Mouse (Mus musculus) left cerebral cortex, postnatal 4 days (tissue): Measurements from ENCODE around the gene Selenom. TPM values are rescaled to one million over a fixed set of nuclear protein-coding genes. Genes with fewer than 3 reads are reported as not detected.

ENCODE experiments used
- DNase-seq: peaks from one replicate; pipeline ENCODE4 v3.0.0-alpha.2; 2022
- intact Hi-C: fragments of 180-260 bp; cut with DNase I; formaldehyde crosslinking; loops from one replicate; pipeline ENCODE4 v1.15.1; 2025
- total RNA-seq, 2 experiments: library from RNA; stranded (reverse); gene quantifications; 2 replicates each; pipeline ENCODE4 v1.2.3; 2021

Gene Selenom
- total RNA-seq, 2 experiments from 2014 or later: 163 to 165 TPM

DNA sequence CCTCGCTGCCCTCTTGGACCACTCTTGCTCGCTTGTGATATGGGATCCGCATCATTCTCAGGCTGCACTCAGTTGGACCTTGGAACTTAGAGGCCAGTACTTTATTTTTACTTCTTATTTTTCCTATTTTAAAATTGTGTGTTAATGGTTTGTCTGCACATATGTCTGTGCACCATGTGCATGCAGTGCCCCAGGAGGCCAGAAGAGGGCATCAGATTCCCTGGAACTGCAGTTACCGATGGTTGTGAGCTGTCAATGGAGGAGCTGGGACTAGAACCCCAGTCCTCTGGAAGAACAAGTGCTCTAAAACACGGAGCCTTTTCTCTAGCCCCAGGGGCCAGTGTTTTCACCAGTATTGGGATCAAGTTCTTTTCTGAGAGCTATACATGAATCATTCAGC lies 29.9 kb downstream of the Selenom start:
- intact Hi-C loops: no loop called here
- DNase-seq: no peak

DNA sequence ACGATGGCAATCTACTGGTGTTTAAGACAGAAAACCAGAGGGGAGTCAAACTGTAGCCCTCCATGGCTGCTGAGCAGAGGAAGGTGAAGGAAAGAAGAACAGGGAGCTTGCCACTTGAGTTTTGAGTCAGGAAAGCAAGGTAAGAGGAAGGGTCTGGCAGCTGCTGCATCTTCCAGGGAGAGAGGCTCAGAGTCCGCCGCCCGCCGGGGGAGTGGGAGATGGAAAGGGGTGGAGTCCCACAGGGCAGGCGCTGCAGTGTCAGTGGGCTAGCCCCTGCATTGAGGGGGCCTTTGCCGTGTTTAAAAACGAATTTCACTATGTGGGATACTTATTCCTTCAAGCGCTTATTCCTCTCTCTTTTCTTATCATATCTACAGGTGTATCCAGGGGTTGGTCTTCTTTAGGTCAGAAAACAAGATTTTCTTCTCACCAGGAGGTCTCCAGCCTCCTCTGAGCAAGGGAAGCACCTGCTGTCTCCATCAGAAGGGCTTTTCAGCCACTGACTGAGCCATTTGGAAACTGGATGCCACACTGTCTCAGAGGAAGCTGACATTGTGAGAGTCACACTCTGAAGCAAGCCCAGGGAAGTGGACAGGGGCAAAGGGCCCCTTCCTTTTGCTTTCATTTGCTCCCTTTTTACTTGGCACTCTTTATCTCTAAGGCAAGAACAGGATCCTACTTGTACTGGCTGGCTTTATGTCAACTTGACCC lies 31.2 kb downstream of the Selenom start:
- intact Hi-C loops: no loop called here
- DNase-seq: no peak

DNA sequence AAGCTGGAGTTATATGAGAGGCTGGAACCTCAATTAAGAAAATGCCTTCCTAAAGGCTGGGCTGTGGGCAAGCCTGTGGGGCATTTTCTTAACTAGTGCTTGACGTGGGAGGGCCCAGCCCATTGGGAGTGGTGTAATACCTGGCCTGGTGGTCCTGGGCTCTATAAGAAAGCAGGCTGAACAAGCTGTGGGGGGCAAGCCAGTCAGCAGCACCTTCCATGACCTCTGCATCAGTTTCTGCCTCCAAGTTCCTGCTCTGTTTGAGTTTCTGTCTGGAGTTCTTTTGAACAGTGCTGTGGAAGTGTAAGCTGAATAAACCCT lies 31.7 kb downstream of the Selenom start:
- intact Hi-C loops: no loop called here
- no peak for DNase-seq

DNA sequence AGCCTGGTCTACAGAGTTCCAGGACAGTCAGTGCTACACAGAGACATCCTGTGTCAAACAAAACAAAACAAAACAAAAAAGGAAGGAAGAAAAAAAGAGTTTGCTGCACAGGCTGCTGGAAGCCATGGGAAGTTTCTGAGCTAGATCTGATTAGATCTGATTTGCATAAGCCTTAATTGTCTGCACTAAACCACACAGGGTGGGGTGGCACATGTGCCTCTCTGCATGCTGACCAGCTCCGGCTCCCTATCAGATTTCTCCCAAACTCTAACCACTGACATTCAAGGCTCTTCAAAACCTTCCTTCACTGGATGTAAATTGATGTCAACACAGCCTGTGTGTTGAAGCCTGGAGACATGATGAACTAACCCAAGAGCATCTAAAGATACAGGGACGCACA lies 32.6 kb downstream of the Selenom start:
- intact Hi-C loops: no loop called here
- DNase-seq: no peak

DNA sequence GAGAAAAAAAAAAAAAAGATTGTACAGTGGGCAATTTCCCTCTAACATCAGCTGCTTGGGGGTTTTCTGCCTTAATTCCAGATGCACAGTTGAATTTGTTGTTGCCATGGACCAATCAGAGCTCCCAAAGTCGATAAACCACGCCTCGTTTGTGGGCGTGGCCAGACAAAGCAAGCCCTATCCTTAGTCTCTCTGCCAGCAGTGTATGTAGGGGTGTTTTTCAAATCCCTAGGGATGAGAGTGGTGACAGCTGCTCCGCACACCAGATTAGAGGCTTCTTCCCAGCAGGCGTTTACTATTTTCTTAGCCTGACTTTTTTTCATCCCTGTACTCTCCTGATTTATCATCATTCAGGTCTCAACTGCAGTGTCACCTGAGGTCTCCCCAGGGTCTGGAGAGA lies 33.5 kb downstream of the Selenom start:
- no peak for DNase-seq
- intact Hi-C loops: no loop called here

DNA sequence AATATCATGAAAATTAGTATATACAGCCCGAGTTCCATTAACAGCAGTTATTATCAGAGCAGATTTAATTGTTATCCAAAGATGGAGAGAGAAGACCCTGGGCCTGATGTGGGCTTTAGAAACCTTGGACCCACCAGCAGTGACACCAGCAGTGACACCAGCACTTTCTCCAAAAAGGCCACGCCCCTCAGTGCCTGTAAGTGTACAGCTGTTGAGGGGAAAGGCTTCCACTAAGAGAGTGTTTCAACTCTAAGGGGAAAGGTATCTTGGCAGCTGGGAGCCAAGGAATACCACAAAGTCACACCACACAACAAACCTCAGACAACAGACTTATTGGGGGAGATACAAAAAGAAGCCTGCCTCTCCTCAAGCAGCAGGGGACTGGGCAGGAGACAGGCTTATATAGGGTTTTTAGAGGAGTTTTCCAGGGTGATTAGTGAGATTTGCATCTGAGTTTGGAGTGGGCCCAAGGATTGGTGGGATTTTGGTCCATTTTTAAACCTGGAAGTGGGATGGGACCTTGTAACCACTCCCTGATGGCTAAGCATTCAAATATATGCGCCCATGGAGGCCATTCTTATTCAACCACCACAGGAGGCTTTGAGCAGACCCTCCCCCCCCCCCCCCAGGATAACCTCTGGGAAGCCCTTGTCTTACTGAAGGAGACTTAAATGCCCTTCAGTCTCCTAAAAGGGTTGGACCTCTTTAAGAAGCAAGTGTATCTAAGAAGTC lies 34.2 kb downstream of the Selenom start:
- no peak for DNase-seq
- intact Hi-C loops: no loop called here

DNA sequence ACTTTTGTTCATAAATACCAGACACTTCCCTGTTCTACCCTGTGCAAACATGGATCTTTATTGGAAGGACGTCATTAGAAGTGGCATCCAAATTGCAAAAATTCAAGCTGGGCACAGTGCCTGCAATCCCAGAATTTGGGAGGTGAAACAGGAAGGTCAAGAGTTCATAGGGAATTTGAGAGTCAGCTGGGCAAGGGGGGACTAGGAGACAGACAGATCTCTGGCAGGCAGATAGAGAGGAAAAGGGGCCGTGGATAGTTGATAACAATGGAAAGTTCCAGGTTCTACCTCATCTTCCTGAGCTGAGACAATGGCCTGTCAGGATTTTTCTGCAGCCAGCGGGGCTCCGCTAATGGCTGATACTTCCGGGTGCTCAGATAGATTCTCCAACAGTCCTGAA lies 35.3 kb downstream of the Selenom start:
- DNase-seq: no peak
- intact Hi-C loops: loop anchor here (10.0 kb wide), 1 partner anchor 75 kb away; no protein-coding TSS in a partner anchor

DNA sequence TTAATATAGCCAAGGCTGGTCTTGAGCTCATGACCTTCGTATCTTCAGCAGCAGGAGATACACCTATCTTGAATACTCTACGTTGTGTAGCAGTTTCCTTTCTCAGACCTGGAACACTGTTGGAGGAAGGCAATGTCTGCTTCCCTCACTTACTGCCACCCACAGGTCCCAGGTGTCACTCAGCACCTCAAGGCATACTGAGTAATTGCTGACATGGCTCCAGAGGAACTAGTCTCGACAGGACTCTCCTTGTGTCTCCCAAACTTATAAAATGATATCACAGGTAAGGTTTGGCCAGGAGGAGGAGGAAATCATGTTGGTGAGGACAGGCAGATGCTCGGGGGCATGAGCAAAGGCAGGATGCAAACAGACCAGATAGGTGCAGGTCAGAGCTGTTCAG lies 40.5 kb downstream of the Selenom start:
- intact Hi-C loops: loop anchor here (10.0 kb wide), 1 partner anchor 70 kb away; no protein-coding TSS in a partner anchor
- no peak for DNase-seq

DNA sequence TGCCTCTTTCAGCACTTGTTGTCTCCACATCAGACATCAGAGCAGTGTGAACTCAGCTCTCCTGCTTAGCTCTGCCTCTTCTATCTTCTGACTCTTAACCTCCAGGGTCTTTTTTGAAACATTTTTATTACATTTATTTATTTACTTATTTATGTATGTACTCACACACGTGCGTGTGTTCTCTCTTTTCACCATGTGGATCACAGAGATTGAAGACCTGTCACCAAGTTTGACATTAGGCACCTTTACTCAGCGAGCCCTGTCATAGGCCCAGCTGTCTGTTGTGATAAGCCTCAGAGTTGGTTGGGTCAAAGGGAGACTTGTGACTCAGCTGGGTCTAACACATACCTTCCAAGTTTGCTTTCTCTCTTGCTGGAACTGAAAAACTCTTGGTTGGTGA lies 43.4 kb downstream of the Selenom start:
- DNase-seq: no peak
- intact Hi-C loops: loop anchor here (10.0 kb wide), 1 partner anchor 67 kb away; no protein-coding TSS in a partner anchor

DNA sequence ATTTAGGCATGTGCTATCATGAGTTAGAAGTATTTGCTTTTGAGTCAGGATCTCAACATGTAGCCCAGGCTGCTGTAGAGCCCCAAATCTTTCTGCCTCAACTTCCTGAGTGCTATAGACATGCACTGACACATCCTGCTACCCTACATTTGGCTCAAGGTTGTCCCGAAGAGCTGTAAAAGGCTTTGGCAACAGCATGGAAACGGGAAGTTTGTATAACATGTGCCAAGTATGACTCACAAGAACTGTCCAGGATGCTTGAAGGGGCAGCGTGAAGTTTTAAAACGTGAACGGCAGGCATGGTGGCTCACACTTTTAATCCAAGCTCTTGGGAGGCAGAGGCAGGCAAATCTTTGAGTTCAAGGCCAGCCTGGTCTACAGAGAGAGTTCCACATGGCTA lies 45.7 kb downstream of the Selenom start:
- intact Hi-C loops: no loop called here
- no peak for DNase-seq

DNA sequence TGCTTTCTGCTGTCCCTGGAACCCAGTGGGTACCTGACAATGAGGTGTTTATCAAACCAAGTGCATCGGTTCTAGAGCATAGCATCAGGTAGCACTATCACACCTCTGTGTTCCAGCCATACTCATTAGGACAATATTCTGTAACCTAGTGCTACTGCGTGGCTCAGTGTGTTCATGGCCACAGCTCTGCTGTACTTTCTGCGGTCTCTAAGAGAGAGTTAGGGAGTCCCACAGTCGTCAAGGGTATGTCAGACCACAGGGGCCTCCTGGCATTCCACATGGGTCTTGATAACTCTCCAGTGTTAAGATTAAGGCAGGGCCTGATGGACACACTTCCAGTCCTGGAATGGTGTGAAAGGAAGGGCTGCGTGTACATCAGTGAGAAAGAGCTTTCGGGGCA lies 49.4 kb downstream of the Selenom start:
- intact Hi-C loops: no loop called here
- DNase-seq: no peak

DNA sequence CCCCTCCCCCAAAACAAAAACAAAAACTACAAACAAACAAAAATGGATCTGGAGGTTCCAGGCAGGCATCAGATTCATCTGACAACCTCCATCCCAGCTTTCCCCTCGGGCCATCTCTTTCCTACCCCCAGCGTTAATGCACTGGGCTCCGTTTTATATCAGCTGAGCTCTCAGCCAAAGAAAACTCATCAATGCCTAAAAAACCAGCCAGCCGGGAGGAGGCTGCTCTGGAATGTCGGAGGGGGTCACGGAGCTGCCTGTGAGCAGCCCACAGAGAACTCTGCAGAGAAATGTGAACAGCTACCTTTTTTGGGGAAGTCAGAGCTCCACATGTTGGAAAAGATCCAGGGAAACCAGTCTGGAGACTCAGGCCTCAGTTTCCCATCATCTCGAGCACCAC lies 50.0 kb downstream of the Selenom start:
- DNase-seq: no peak
- intact Hi-C loops: no loop called here

DNA sequence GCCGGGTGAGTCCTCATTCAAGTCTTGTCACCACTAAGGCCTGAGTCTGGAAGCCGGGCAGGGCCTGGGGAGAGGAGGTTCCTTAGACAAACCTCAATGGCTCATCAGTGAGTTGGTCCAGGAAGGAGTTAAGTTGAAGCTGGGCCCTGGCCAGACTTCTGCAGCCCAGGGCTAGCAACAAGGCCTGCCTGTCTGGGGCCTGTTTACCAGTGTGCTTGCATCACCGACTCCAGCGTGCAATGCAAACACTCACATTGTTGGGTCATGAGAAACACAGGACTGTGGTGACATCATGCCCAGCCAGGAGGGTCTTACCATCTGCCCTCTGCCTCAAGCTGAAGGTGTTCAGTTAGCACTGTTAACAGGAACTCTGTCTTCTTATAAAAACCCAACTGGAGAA lies 51.5 kb downstream of the Selenom start:
- intact Hi-C loops: no loop called here
- no peak for DNase-seq

Other genes with a start within 250 kb of the Selenom start
- gene Drg1, start 248.3 kb upstream of the Selenom start, total RNA-seq: 10 to 100 TPM; 86.1 to 96.8 TPM
- 10 to 100 TPM; 62.5 to 62.9 TPM for gene Patz1, start 225.8 kb upstream of the Selenom start, total RNA-seq
- 10 to 100 TPM; 22.9 to 23.4 TPM for gene Pik3ip1, start 184.3 kb upstream of the Selenom start, total RNA-seq
- 100 to 1,000 TPM; 135 to 140 TPM for gene Limk2, start 105.5 kb upstream of the Selenom start, total RNA-seq
- 10 to 100 TPM; 23.5 to 24.7 TPM for gene Rnf185, start 62.3 kb upstream of the Selenom start, total RNA-seq
- gene Pla2g3, start 26.4 kb upstream of the Selenom start, total RNA-seq: 10 to 100 TPM; 14.6 to 15.4 TPM
- 10 to 100 TPM; 15.5 to 20.3 TPM for gene Inpp5j, start 9.9 kb upstream of the Selenom start, total RNA-seq
- 10 to 100 TPM; 15.0 to 17.6 TPM for gene Smtn, start 25.9 kb downstream of the Selenom start, total RNA-seq
- gene Morc2a, start 134.5 kb downstream of the Selenom start, total RNA-seq: 10 to 100 TPM; 74.3 to 77.6 TPM